17 mouse cellular contexts compared by ENCODE assay signal in genomic region chr8:45002686-45003085, GRCm38 (mm10).
DNase-seq lines count a peak whose midpoint lies in the region; ATAC-seq and TF ChIP-seq lines count a peak whose summit lies in the region.
"Had no signal": no experiment of that assay in that cellular context is flagged by ENCODE, and none has a peak within 500 bp of the region (broad histone marks: within the 10 kb centered on the region; RNA-seq: fewer than 3 reads in every experiment).

No protein-coding gene starts in this region.

- no peaks in the 10 kb centered on the region for H3K9me3 ChIP-seq in hindbrain, embryonic 10.5 days
- no peaks in the 10 kb centered on the region for H3K9me3 ChIP-seq in hindbrain, embryonic 13.5 days
- no peaks in the 10 kb centered on the region for H3K9me3 ChIP-seq in midbrain, embryonic 12.5 days
- H3K9me3 ChIP-seq in midbrain, embryonic 15.5 days = no peaks in the 10 kb centered on the region
- H3K9me3 ChIP-seq: forebrain, embryonic 13.5 days; limb, embryonic 13.5 days; neural tube, embryonic 12.5 days had no signal

- DNase-seq in cerebellum, adult 9-11 months = peak; percentile 14
- no peak for DNase-seq in hindbrain, embryonic 10.5 days (ENCODE audit: low spot score)
- peak; percentile 49 for DNase-seq in kidney, postnatal 14 days
- DNase-seq in gastrocnemius, adult 2 months = no peak
- DNase-seq: adrenal gland, postnatal 36 days; cerebellum, adult 11-12 months; gastrocnemius, postnatal 25 days; heart, postnatal 36 days; liver, postnatal 0 days; right cerebral cortex, adult 18-20 months had no signal

- H3K36me3 ChIP-seq in hindbrain, embryonic 10.5 days = peaks cover 7% of the 10 kb centered on the region; the same call in 1 of the 2 replicates
- no peaks in the 10 kb centered on the region for H3K36me3 ChIP-seq in hindbrain, embryonic 13.5 days
- no peaks in the 10 kb centered on the region for H3K36me3 ChIP-seq in midbrain, embryonic 12.5 days
- H3K36me3 ChIP-seq in midbrain, embryonic 15.5 days (replicated peaks) = no peaks in the 10 kb centered on the region
- H3K36me3 ChIP-seq: neural tube, embryonic 12.5 days had no signal

- peaks cover 55% of the 10 kb centered on the region for H3K4me1 ChIP-seq in hindbrain, embryonic 10.5 days (replicated peaks)
- H3K4me1 ChIP-seq in hindbrain, embryonic 13.5 days (replicated peaks) = peaks cover 45% of the 10 kb centered on the region
- H3K4me1 ChIP-seq in midbrain, embryonic 12.5 days = peaks cover 55% of the 10 kb centered on the region
- H3K4me1 ChIP-seq in midbrain, embryonic 15.5 days = peaks cover 28% of the 10 kb centered on the region

- H3K27ac ChIP-seq in hindbrain, embryonic 10.5 days = peak overlapping the region; percentile 35; the same call in 1 of the 2 replicates
- no peak overlapping the region for H3K27ac ChIP-seq in hindbrain, embryonic 13.5 days
- peak overlapping the region; percentile 35; the same call in 1 of the 2 replicates for H3K27ac ChIP-seq in midbrain, embryonic 12.5 days (replicated peaks)
- no peak overlapping the region for H3K27ac ChIP-seq in midbrain, embryonic 15.5 days
- no peak overlapping the region for H3K27ac ChIP-seq in gastrocnemius, adult 2 months
- H3K27ac ChIP-seq: forebrain, embryonic 13.5 days; neural tube, embryonic 12.5 days had no signal

- H3K27me3 ChIP-seq in hindbrain, embryonic 10.5 days (ENCODE audit: insufficient read depth, poor library complexity, severe bottlenecking) = no peaks in the 10 kb centered on the region
- H3K27me3 ChIP-seq in hindbrain, embryonic 13.5 days = no peaks in the 10 kb centered on the region
- peaks cover 3% of the 10 kb centered on the region; the same call in 1 of the 2 replicates for H3K27me3 ChIP-seq in midbrain, embryonic 12.5 days
- H3K27me3 ChIP-seq in midbrain, embryonic 15.5 days (replicated peaks) = no peaks in the 10 kb centered on the region; the same call in 1 of the 2 replicates
- H3K27me3 ChIP-seq: forebrain, embryonic 13.5 days; limb, embryonic 13.5 days; neural tube, embryonic 12.5 days had no signal

- H3K4me3 ChIP-seq in hindbrain, embryonic 10.5 days = no peak overlapping the region
- no peak overlapping the region for H3K4me3 ChIP-seq in hindbrain, embryonic 13.5 days
- H3K4me3 ChIP-seq in midbrain, embryonic 12.5 days = no peak overlapping the region
- H3K4me3 ChIP-seq in midbrain, embryonic 15.5 days = no peak overlapping the region
- no peak overlapping the region for H3K4me3 ChIP-seq in gastrocnemius, adult 2 months
- H3K4me3 ChIP-seq: forebrain, embryonic 13.5 days; limb, embryonic 13.5 days; neural tube, embryonic 12.5 days had no signal

- H3K9ac ChIP-seq in hindbrain, embryonic 13.5 days = no peak overlapping the region
- no peak overlapping the region for H3K9ac ChIP-seq in midbrain, embryonic 12.5 days (replicated peaks)
- H3K9ac ChIP-seq in midbrain, embryonic 15.5 days = no peak overlapping the region
- H3K9ac ChIP-seq: forebrain, embryonic 13.5 days; limb, embryonic 13.5 days; liver, postnatal 0 days; neural tube, embryonic 12.5 days had no signal

- ATAC-seq in cerebellum, adult (ENCODE audit: insufficient number of reproducible peaks, low FRiP score, low TSS enrichment) = no peak
- ATAC-seq in hindbrain, embryonic 13.5 days (ENCODE audit: low FRiP score) = no peak
- no peak for ATAC-seq in midbrain, embryonic 12.5 days (ENCODE audit: low FRiP score, low read depth)
- ATAC-seq in midbrain, embryonic 15.5 days (replicated peaks) = no peak
- ATAC-seq: forebrain, embryonic 13.5 days; liver, postnatal 0 days had no signal

- WGBS in hindbrain, embryonic 10.5 days = 53% methylated on average over 4 of the region's 4 CpGs
- WGBS in hindbrain, embryonic 13.5 days = 37% methylated on average over 4 of the region's 4 CpGs
- 37% methylated on average over 4 of the region's 4 CpGs for WGBS in midbrain, embryonic 12.5 days
- WGBS in midbrain, embryonic 15.5 days = 28% methylated on average over 4 of the region's 4 CpGs

- no peak for TF ChIP-seq CTCF in gastrocnemius, adult 2 months (IDR thresholded peaks at IDR 0.05)

- H3K4me2 ChIP-seq in hindbrain, embryonic 13.5 days = no peak overlapping the region
- no peak overlapping the region for H3K4me2 ChIP-seq in midbrain, embryonic 12.5 days (replicated peaks)
- H3K4me2 ChIP-seq in midbrain, embryonic 15.5 days = no peak overlapping the region
- H3K4me2 ChIP-seq: forebrain, embryonic 13.5 days; limb, embryonic 13.5 days; neural tube, embryonic 12.5 days had no signal

- intact Hi-C loops in gastrocnemius, adult 2 months (cut with DNase I) = no loop called here

Comparison
In these comparisons a context has a peak if more than half of its experiments do, and no peak if none do; other contexts are left out.
1. H3K27ac ChIP-seq: peak in hindbrain, embryonic 10.5 days (single experiment) and midbrain, embryonic 12.5 days (single experiment); none in hindbrain, embryonic 13.5 days (single experiment), midbrain, embryonic 15.5 days (single experiment) and gastrocnemius, adult 2 months (single experiment).
2. DNase-seq: peak in cerebellum, adult 9-11 months (single experiment) and kidney, postnatal 14 days (single experiment); none in hindbrain, embryonic 10.5 days (single experiment) and gastrocnemius, adult 2 months (single experiment).